27 mouse cellular contexts compared by ENCODE assay signal in genomic region chr11:82826818-82827217, GRCm38 (mm10).
"Had no signal": no experiment of that assay in that cellular context is flagged by ENCODE, and none has a peak within 500 bp of the region (broad histone marks: within the 10 kb centered on the region; RNA-seq: fewer than 3 reads in every experiment).

No protein-coding gene starts in this region.

- DNase-seq: gastrocnemius, adult 2 months; gastrocnemius, postnatal 10 days; gastrocnemius, postnatal 25 days; heart, adult 11 months; heart, adult 2 months; heart, postnatal 14 days; heart, postnatal 36 days; kidney, adult 11 months; kidney, adult 2 months; kidney, adult 9 months; kidney, postnatal 14 days; kidney, postnatal 36 days; layer of hippocampus, adult 9-11 months; liver, embryonic 13.5 days had no signal

- ATAC-seq: hindbrain, embryonic 16.5 days; inflammation-experienced regulatory T-cells, adult 6 months; intestine, embryonic 16.5 days had no signal

- H3K27me3 ChIP-seq: heart, embryonic 13.5 days; heart, embryonic 15.5 days; hindbrain, embryonic 12.5 days; kidney, embryonic 15.5 days; limb, embryonic 12.5 days; liver, embryonic 13.5 days had no signal

- H3K4me2 ChIP-seq: heart, embryonic 11.5 days; heart, embryonic 13.5 days; heart, embryonic 15.5 days; hindbrain, embryonic 12.5 days; hindbrain, embryonic 14.5 days; kidney, embryonic 15.5 days; limb, embryonic 12.5 days; liver, embryonic 13.5 days had no signal

- H3K27ac ChIP-seq: gastrocnemius, adult 2 months; heart, adult 2 months; heart, embryonic 13.5 days; heart, embryonic 15.5 days; hindbrain, embryonic 12.5 days; hindbrain, embryonic 14.5 days; kidney, embryonic 15.5 days; kidney, postnatal 0 days; left cerebral cortex, adult 2 months; limb, embryonic 10.5 days; limb, embryonic 12.5 days; liver, embryonic 13.5 days had no signal

- H3K9ac ChIP-seq: heart, embryonic 13.5 days; heart, embryonic 15.5 days; hindbrain, embryonic 12.5 days; hindbrain, embryonic 14.5 days; kidney, embryonic 15.5 days; limb, embryonic 12.5 days; liver, embryonic 13.5 days had no signal

- H3K36me3 ChIP-seq: heart, embryonic 13.5 days; heart, embryonic 15.5 days; hindbrain, embryonic 12.5 days; kidney, embryonic 15.5 days; limb, embryonic 10.5 days; limb, embryonic 12.5 days had no signal

- H3K4me3 ChIP-seq: gastrocnemius, adult 2 months; heart, adult 2 months; heart, embryonic 13.5 days; heart, embryonic 15.5 days; hindbrain, embryonic 12.5 days; kidney, embryonic 15.5 days; left cerebral cortex, adult 2 months; limb, embryonic 10.5 days; limb, embryonic 12.5 days; liver, embryonic 13.5 days had no signal

- H3K9me3 ChIP-seq: heart, embryonic 13.5 days; heart, embryonic 15.5 days; hindbrain, embryonic 12.5 days; kidney, embryonic 15.5 days; limb, embryonic 10.5 days; limb, embryonic 12.5 days; liver, embryonic 13.5 days had no signal
